Mouse (Mus musculus): Measurements from ENCODE around the gene Insig1.

DNA sequence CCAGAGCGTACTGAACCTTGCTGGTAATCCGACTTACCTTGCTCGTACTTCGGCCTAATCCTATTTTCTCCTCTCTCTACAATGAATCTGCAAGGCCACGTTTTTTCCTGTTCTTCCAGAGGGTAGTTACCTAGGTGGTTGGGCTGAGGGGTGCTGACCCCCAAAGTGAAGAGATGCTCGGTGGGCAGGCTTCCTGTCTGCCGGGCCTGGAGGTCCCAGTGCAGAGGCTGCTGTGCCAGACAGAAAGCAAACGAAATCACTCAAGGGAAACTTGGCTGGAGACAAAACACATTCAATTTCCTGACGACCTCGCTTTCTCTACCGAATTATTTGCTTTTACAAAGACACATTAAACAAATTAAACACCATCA lies 52.3 kb downstream of the Insig1 start:
- TF ChIP-seq CTCF (IDR thresholded peaks at IDR 0.05; ENCODE audit: borderline replicate concordance, insufficient read depth, low read depth, low read length) (no peak), POLR2A (IDR thresholded peaks at IDR 0.05; ENCODE audit: borderline replicate concordance, insufficient read depth, low read length) (no peak)

Measured in cerebellum, adult 2 months (tissue).